Mouse (Mus musculus): ENCODE measurements around the gene Smurf1. TPM values are rescaled to one million over a fixed set of nuclear protein-coding genes. Genes with fewer than 3 reads are reported as not detected.

The Smurf1 gene
- total RNA-seq (2014; rRNA removed): 57.9 and 58.1 TPM in 2 replicates
- polyA plus RNA-seq (2015; fragmentation: Nextera tagmentation; extraction: Ambion mirVana): 19.5 and 22.6 TPM in 2 replicates

DNA sequence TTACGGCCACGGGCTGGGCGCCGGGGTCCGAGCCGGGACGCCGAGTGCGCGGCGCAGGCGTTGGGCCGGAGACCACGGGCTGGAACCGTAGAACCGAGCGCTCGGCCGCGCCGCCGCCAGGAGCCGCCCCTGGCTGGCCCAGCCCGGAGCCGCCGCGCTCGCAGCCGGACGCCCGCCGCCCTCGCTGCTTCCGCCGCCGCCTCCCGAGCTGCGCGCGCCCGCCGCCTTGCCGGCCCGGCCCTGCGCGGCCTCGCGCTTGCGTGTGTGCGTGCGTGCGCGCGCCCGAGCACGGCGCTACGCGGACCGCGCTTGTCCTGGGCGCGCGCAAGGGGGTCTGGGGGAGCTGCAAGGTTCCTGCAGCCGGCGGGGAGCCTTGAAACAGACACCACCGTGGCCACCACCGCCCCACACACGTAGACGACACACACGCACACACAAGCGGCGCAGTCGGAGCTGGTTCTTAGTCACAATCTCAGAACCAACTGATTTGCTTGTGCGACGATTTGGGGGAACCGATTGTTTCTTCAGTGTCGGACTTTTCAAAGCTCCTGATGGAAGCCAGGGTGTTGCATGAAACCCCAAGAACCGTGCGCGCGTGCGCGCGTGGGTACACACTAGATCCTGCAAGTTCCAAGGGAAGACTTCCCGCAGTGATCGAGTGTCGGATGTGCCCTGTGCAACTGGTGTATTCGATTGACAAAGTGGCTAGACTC, at the start of gene Smurf1:
TSS of gene Smurf1 (minus strand) at position 209 of the 713 bp plus-strand sequence.
- Histone ChIP-seq H3K27ac (peak within 1 kb of the TSS; percentile 89), H3K9ac (replicated peaks; ENCODE audit: low read length) (peak within 1 kb of the TSS; percentile 99), H3K9me3 (ENCODE audit: low read length) (no peaks in the 10 kb centered on the region), H3K4me3 (ENCODE audit: low read length) (peak within 1 kb of the TSS; percentile 95), H3K4me2 (ENCODE audit: low read depth, low read length) (peak within 1 kb of the TSS; percentile 81), H3K27me3 (ENCODE audit: insufficient read depth, low read length) (no peaks in the 10 kb centered on the region), H3K4me1 (ENCODE audit: insufficient read depth, low read length) (peaks cover 11% of the 10 kb centered on the region; the same call in 1 of the 2 replicates), H3K36me3 (ENCODE audit: insufficient read depth, low read length) (no peaks in the 10 kb centered on the region)
- under 1% methylated on average over 72 of the region's 89 CpGs for WGBS
- 0 out of 2 replicates have a peak, but pooled peaks have one; percentile 7 for TF ChIP-seq CTCF (IDR thresholded peaks at IDR 0.05; ENCODE audit: low read depth)
- ATAC-seq: peak; percentile 74
- peak; percentile 99 for DNase-seq (ENCODE audit: low spot score)

DNA sequence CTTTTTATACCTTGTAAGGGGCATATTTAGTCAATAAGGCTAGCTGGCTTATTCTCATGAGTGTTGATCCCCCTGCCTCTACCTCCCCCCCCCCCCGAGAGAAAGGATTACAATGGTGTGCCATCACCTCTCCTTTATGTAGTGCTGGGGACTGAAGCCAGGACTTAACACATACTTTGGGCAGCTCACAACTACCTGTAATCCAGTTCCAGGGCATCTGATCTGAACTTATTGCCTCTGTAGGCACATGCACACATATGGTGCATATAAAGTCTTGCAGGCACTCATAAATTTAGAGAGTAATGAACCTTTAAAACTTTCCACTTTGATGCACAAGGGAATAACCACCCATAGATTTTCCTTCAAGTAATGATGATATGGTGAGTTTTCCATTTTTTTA, 48.6 kb upstream of the Smurf1 start:
- DNase-seq (ENCODE audit: low spot score) (no peak), ATAC-seq (no peak)
- no peaks in the 10 kb centered on the region for H3K4me1 ChIP-seq (ENCODE audit: insufficient read depth, low read length)
- no peak overlapping the region for H3K27ac ChIP-seq
- no peaks in the 10 kb centered on the region for H3K9me3 ChIP-seq (ENCODE audit: low read length)
- no peak overlapping the region for H3K4me2 ChIP-seq (ENCODE audit: low read depth, low read length)
- H3K36me3 ChIP-seq (ENCODE audit: insufficient read depth, low read length): no peaks in the 10 kb centered on the region
- TF ChIP-seq CTCF (IDR thresholded peaks at IDR 0.05; ENCODE audit: low read depth): no peak
- H3K9ac ChIP-seq (replicated peaks; ENCODE audit: low read length): no peak overlapping the region
- H3K27me3 ChIP-seq (ENCODE audit: insufficient read depth, low read length): no peaks in the 10 kb centered on the region
- 83% methylated on average over 1 of the region's 1 CpGs for WGBS
- no peak overlapping the region for H3K4me3 ChIP-seq (ENCODE audit: low read length)

DNA sequence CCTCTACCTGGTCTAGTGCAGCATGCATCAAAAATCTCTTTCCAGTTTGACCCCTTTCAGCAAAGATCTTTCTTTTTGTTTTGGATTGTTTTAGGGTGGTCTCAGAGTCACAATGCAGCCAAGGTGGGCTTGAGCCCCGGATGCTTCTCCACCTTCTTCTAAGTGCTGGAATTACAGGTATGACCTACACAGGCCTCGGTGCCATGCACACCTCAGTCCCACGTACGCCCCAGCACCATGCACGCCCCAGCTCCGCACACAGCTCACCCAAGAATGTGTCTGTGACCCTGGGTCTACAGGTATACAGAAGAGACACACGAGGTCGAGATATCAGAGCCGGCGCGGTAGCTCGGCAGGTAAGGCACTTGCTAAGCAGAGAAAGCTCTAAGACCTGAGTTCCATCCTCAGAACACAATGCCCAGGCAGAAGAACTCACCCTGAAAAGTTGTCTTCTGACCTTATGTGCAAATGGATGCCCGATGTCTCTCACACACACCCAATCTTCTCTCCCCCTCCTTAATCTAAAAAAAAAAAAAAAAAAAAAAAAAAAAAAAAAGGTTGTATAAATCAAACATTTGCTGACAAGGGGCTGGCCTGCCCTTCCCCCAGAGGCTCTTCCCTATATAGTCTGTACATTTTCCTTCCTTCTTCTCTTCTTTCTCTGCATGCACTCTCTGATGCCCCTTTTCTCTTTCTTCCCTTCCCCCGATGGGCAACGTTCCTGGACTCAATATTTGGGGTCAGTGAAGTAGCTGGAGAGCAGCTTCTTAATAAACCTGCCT, 43.4 kb upstream of the Smurf1 start:
- Histone ChIP-seq H3K4me3 (ENCODE audit: low read length) (no peak overlapping the region), H3K9ac (replicated peaks; ENCODE audit: low read length) (no peak overlapping the region), H3K9me3 (ENCODE audit: low read length) (no peaks in the 10 kb centered on the region), H3K4me1 (ENCODE audit: insufficient read depth, low read length) (no peaks in the 10 kb centered on the region), H3K4me2 (ENCODE audit: low read depth, low read length) (no peak overlapping the region), H3K27me3 (ENCODE audit: insufficient read depth, low read length) (no peaks in the 10 kb centered on the region), H3K36me3 (ENCODE audit: insufficient read depth, low read length) (no peaks in the 10 kb centered on the region), H3K27ac (no peak overlapping the region)
- ATAC-seq: no peak
- 91% methylated on average over 15 of the region's 15 CpGs for WGBS
- no peak for DNase-seq (ENCODE audit: low spot score)
- no peak for TF ChIP-seq CTCF (IDR thresholded peaks at IDR 0.05; ENCODE audit: low read depth)

DNA sequence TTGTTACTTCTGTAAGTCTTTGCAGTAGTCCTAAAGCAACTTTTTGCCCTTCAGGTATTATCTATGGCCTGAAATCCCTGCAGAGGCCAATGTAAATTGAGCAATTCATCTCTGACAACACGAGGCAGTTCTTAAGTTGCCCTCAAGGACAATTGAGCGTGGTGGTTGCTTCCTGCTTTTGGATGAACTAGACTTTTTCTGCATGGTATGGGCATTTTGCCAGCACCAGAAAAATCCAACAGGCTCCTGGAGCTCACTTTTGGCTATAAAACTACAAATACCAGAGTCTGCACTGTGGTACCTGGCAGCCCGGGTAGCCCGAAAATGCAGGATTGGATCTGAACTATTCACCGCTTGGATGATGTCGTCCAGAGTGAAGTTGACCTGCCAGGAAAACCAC, 39.9 kb upstream of the Smurf1 start:
- Histone ChIP-seq H3K4me1 (ENCODE audit: insufficient read depth, low read length) (no peaks in the 10 kb centered on the region), H3K27ac (no peak overlapping the region), H3K27me3 (ENCODE audit: insufficient read depth, low read length) (no peaks in the 10 kb centered on the region), H3K36me3 (ENCODE audit: insufficient read depth, low read length) (no peaks in the 10 kb centered on the region), H3K4me2 (ENCODE audit: low read depth, low read length) (no peak overlapping the region), H3K9me3 (ENCODE audit: low read length) (no peaks in the 10 kb centered on the region), H3K9ac (replicated peaks; ENCODE audit: low read length) (no peak overlapping the region), H3K4me3 (ENCODE audit: low read length) (no peak overlapping the region)
- TF ChIP-seq CTCF (IDR thresholded peaks at IDR 0.05; ENCODE audit: low read depth): no peak
- ATAC-seq: no peak
- no peak for DNase-seq (ENCODE audit: low spot score)
- WGBS: 77% methylated on average over 6 of the region's 6 CpGs

DNA sequence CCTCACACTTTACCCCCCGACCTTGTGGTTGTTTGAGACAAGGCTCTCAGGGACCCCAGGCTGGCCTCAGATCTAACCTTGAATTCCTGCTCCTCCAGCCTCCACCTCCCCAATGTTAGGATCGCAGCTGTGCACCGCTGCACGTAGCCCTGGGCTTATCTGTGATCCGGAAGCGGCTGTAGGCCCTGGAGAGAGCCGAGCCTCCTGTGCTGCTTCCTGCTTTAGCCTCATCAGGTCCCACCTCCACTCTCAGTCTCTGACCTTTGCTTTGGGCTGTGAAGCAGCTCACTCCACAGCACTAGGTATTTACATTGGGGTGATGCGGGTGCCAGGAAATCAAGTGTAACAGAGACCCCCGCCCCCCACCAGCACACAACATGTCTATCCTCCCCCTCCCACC, 38.8 kb upstream of the Smurf1 start:
- Histone ChIP-seq H3K27me3 (ENCODE audit: insufficient read depth, low read length) (no peaks in the 10 kb centered on the region), H3K4me1 (ENCODE audit: insufficient read depth, low read length) (no peaks in the 10 kb centered on the region), H3K36me3 (ENCODE audit: insufficient read depth, low read length) (no peaks in the 10 kb centered on the region), H3K27ac (no peak overlapping the region), H3K9ac (replicated peaks; ENCODE audit: low read length) (no peak overlapping the region), H3K4me3 (ENCODE audit: low read length) (no peak overlapping the region), H3K9me3 (ENCODE audit: low read length) (no peaks in the 10 kb centered on the region), H3K4me2 (ENCODE audit: low read depth, low read length) (no peak overlapping the region)
- no peak for TF ChIP-seq CTCF (IDR thresholded peaks at IDR 0.05; ENCODE audit: low read depth)
- DNase-seq (ENCODE audit: low spot score) (no peak), ATAC-seq (no peak)
- whole genome bisulfite sequencing: 86% methylated on average over 9 of the region's 9 CpGs

DNA sequence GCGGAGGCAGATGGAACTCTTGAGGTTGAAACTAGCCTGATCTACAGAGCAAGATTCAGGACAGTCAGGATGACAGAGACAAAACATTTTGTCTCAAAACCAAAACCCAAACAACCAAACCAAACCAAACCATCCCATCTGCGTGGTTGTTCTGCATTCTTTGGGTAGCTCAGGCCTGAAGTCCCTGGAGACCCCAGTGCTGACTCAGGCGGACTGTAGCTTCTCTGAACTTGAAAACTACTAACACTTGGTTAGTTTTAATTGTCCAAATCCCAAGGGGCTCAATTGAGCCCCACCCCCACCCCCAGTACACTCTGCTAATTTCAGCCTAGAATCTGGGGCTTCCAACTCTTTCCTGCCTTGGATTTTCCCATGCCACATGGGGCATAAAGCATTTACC, 37.7 kb upstream of the Smurf1 start:
- Histone ChIP-seq H3K4me3 (ENCODE audit: low read length) (no peak overlapping the region), H3K4me2 (ENCODE audit: low read depth, low read length) (no peak overlapping the region), H3K9ac (replicated peaks; ENCODE audit: low read length) (no peak overlapping the region), H3K4me1 (ENCODE audit: insufficient read depth, low read length) (no peaks in the 10 kb centered on the region), H3K27ac (no peak overlapping the region), H3K9me3 (ENCODE audit: low read length) (no peaks in the 10 kb centered on the region), H3K27me3 (ENCODE audit: insufficient read depth, low read length) (no peaks in the 10 kb centered on the region), H3K36me3 (ENCODE audit: insufficient read depth, low read length) (no peaks in the 10 kb centered on the region)
- no peak for ATAC-seq
- DNase-seq (ENCODE audit: low spot score): no peak
- WGBS: 83% methylated on average over 3 of the region's 3 CpGs
- no peak for TF ChIP-seq CTCF (IDR thresholded peaks at IDR 0.05; ENCODE audit: low read depth)
